Mouse (Mus musculus): ENCODE measurements at regions not wholly inside any gene's neighbourhood (a gene's known extent, or its start where the extent isn't known, plus 50 kb on each side); places are given as distances from the start of the nearest gene placed in this dataset.

DNA sequence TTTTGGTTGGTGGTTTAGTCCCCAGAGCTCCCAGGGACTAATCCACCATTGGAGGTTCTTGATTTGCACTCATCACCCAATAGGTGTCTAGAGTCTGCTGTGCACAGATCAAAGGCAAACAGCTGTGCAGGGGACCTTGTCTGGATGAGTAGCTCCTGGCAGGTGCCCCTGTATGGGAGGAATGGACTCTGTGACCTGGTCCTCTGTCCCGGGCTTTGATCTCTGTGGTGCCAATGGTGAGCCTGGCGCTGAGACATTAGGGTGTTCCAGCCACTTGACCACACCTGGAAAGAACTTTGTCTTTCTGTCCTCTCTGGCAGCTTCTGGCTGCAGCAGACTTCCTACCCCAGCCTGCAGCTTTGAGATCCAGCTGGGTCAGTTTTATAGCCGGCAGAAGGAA lies 64.4 kb downstream of the Fam43a start:
- Histone ChIP-seq H3K4me3 (ENCODE audit: low read depth, low read length) (no peak overlapping the region), H3K4me2 (no peak overlapping the region), H3K9me3 (replicated peaks; ENCODE audit: control insufficient read depth, low read length) (no peaks in the 10 kb centered on the region), H3K27me3 (ENCODE audit: control insufficient read depth, insufficient read depth, low read length) (no peaks in the 10 kb centered on the region), H3K36me3 (ENCODE audit: control insufficient read depth, insufficient read depth, low read length) (no peaks in the 10 kb centered on the region), H3K9ac (ENCODE audit: low read depth, low read length) (no peak overlapping the region), H3K27ac (ENCODE audit: low read depth, low read length) (no peak overlapping the region), H3K4me1 (ENCODE audit: control insufficient read depth, insufficient read depth, low read length) (no peaks in the 10 kb centered on the region)
- 87% methylated on average over 3 of the region's 3 CpGs for WGBS (ENCODE audit: insufficient replicate concordance)
- no peak for ATAC-seq (replicated peaks; ENCODE audit: insufficient number of reproducible peaks, low FRiP score, low TSS enrichment)

DNA sequence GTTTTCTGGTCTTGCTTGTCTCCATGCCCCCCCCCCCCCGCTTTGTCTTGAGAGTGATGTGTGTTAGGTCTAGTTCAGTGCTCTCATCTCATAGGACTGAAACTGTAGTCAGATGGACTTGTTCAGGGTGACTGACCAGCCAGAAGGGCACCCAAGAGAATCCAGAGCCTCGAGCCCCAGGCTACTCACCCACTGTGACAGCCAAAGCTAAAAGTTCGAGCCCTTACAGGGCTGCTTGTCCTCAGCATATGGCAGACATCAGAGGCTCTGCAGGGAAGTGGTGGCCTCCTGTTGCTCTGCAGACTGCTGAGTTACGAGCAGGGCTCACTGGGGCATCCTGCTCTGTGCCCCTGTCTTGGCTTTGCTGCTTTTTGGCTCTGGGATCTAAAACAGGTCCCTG lies 64.9 kb downstream of the Fam43a start:
- ATAC-seq (replicated peaks; ENCODE audit: insufficient number of reproducible peaks, low FRiP score, low TSS enrichment), result no peak
- Histone ChIP-seq H3K27me3 (ENCODE audit: control insufficient read depth, insufficient read depth, low read length) (no peaks in the 10 kb centered on the region), H3K4me1 (ENCODE audit: control insufficient read depth, insufficient read depth, low read length) (no peaks in the 10 kb centered on the region), H3K36me3 (ENCODE audit: control insufficient read depth, insufficient read depth, low read length) (no peaks in the 10 kb centered on the region), H3K4me2 (no peak overlapping the region), H3K9me3 (replicated peaks; ENCODE audit: control insufficient read depth, low read length) (no peaks in the 10 kb centered on the region), H3K27ac (ENCODE audit: low read depth, low read length) (no peak overlapping the region), H3K9ac (ENCODE audit: low read depth, low read length) (no peak overlapping the region), H3K4me3 (ENCODE audit: low read depth, low read length) (no peak overlapping the region)
- 44% methylated on average over 4 of the region's 4 CpGs for WGBS (ENCODE audit: insufficient replicate concordance)

DNA sequence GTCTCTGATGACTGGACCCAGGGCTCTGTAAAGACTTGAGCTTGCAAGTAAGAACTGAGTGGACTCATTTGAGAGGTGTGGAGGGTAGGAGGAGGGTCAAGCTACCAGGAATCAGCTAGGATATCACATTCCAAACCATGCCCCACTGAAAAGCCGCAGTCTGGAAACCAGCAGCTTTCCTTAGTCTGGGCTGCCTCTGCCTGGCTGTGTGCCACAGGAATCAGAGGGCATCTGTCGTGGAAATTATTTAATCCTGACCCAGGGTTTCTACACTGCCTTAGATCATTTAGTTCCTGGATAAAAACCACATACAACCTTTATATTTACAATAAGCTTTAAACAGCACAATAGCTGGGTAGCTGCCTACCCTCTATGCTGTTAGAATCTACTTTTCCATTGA lies 66.4 kb downstream of the Fam43a start:
- Histone ChIP-seq H3K36me3 (ENCODE audit: control insufficient read depth, insufficient read depth, low read length) (no peaks in the 10 kb centered on the region), H3K27ac (ENCODE audit: low read depth, low read length) (no peak overlapping the region), H3K4me2 (no peak overlapping the region), H3K9me3 (replicated peaks; ENCODE audit: control insufficient read depth, low read length) (no peaks in the 10 kb centered on the region), H3K4me3 (ENCODE audit: low read depth, low read length) (no peak overlapping the region), H3K27me3 (ENCODE audit: control insufficient read depth, insufficient read depth, low read length) (no peaks in the 10 kb centered on the region), H3K9ac (ENCODE audit: low read depth, low read length) (no peak overlapping the region), H3K4me1 (ENCODE audit: control insufficient read depth, insufficient read depth, low read length) (no peaks in the 10 kb centered on the region)
- 55% methylated on average over 2 of the region's 2 CpGs for WGBS (ENCODE audit: insufficient replicate concordance)
- ATAC-seq (replicated peaks; ENCODE audit: insufficient number of reproducible peaks, low FRiP score, low TSS enrichment), result no peak

DNA sequence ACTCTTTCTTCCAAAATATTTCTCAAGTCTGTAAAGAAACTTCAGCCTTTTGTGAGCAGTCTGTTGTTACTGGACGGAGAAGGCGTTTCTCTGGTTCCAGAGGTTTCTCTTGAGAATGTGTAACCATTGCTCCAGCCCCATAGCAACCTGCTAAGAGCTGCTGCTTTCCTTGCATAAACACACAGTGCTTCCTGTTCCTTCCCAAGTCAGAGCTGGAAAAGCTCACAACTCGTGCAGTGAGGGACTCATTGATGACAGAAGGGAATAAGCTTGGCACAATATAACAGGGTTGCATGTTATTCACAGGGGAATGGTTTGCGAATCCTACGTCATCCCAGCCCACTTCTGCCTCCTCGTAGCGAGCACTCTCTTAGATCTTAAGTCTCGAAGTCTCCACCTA lies 70.4 kb downstream of the Fam43a start:
- no peak overlapping the region for H3K4me2 ChIP-seq
- H3K4me1 ChIP-seq (ENCODE audit: control insufficient read depth, insufficient read depth, low read length), result no peaks in the 10 kb centered on the region
- H3K27me3 ChIP-seq (ENCODE audit: control insufficient read depth, insufficient read depth, low read length), result no peaks in the 10 kb centered on the region
- no peak for ATAC-seq (replicated peaks; ENCODE audit: insufficient number of reproducible peaks, low FRiP score, low TSS enrichment)
- 54% methylated on average over 8 of the region's 8 CpGs for WGBS (ENCODE audit: insufficient replicate concordance)
- no peak overlapping the region for H3K4me3 ChIP-seq (ENCODE audit: low read depth, low read length)
- H3K27ac ChIP-seq (ENCODE audit: low read depth, low read length), result no peak overlapping the region
- no peaks in the 10 kb centered on the region for H3K9me3 ChIP-seq (replicated peaks; ENCODE audit: control insufficient read depth, low read length)
- no peak overlapping the region for H3K9ac ChIP-seq (ENCODE audit: low read depth, low read length)
- no peaks in the 10 kb centered on the region for H3K36me3 ChIP-seq (ENCODE audit: control insufficient read depth, insufficient read depth, low read length)

DNA sequence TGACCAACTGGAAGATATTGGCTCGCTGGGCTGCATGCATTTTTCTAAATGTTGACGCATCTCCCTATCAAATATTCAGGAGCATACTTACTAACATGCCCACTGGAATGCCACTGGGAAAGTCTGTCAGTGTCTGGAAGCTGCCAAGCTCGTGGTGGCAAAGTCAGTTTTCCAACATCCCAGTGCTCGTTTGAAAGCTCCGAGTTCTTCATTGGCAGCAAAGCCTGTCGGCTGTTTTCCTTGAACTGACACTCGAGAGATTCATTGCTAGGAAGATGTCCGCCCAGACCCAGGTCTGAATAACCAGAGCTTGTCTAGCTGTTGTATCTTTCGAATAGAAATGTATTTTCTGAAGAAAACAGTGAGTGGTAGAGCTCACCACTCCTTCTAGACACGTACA lies 72.1 kb downstream of the Fam43a start:
- Histone ChIP-seq H3K4me2 (no peak overlapping the region), H3K27ac (ENCODE audit: low read depth, low read length) (no peak overlapping the region), H3K9ac (ENCODE audit: low read depth, low read length) (no peak overlapping the region), H3K27me3 (ENCODE audit: control insufficient read depth, insufficient read depth, low read length) (no peaks in the 10 kb centered on the region), H3K36me3 (ENCODE audit: control insufficient read depth, insufficient read depth, low read length) (no peaks in the 10 kb centered on the region), H3K4me3 (ENCODE audit: low read depth, low read length) (no peak overlapping the region), H3K4me1 (ENCODE audit: control insufficient read depth, insufficient read depth, low read length) (no peaks in the 10 kb centered on the region), H3K9me3 (replicated peaks; ENCODE audit: control insufficient read depth, low read length) (no peaks in the 10 kb centered on the region)
- ATAC-seq (replicated peaks; ENCODE audit: insufficient number of reproducible peaks, low FRiP score, low TSS enrichment), result no peak
- 76% methylated on average over 10 of the region's 10 CpGs for WGBS (ENCODE audit: insufficient replicate concordance)

DNA sequence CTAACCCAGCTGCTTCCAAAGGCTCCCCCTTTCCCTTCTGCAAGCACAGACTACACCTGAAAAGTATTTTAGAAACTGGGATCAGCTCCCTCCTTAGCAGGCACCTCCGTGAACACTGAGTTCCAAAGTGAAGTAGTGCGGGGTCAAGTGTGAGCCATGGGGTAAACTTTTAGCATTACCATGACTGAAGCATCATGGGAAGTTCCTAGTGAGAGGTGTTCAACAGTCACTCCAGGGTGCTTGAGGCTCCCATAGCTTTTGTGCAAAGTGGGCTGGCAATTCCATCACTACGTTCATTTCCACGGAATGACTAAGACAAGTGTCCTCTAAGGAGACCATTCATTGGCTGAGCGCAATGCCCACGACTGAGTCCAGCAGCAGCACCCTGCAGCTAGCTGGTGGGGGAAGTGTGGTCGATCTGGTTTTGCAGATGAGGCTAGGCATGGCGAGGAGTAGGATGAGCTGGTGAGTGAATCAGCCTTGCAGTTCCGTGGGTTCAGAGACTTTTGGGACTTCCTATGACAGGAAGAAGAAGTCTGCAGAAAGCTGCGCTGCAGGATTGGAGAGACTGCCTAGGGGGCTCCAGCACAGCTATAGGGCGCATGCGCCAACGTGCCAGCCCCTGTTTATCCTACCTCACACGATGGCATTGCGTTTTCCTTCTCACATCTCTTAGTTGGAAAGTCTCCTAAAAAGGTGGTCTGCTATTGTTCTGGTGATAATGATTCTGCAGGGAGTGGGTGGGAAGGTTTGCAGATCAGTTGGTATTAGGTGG lies 73.4 kb downstream of the Fam43a start:
- Histone ChIP-seq H3K4me1 (ENCODE audit: control insufficient read depth, insufficient read depth, low read length) (no peaks in the 10 kb centered on the region), H3K9ac (ENCODE audit: low read depth, low read length) (no peak overlapping the region), H3K4me2 (no peak overlapping the region), H3K27ac (ENCODE audit: low read depth, low read length) (no peak overlapping the region), H3K27me3 (ENCODE audit: control insufficient read depth, insufficient read depth, low read length) (no peaks in the 10 kb centered on the region), H3K36me3 (ENCODE audit: control insufficient read depth, insufficient read depth, low read length) (no peaks in the 10 kb centered on the region), H3K9me3 (replicated peaks; ENCODE audit: control insufficient read depth, low read length) (no peaks in the 10 kb centered on the region), H3K4me3 (ENCODE audit: low read depth, low read length) (no peak overlapping the region)
- 63% methylated on average over 15 of the region's 15 CpGs for WGBS (ENCODE audit: insufficient replicate concordance)
- ATAC-seq (replicated peaks; ENCODE audit: insufficient number of reproducible peaks, low FRiP score, low TSS enrichment), result no peak

DNA sequence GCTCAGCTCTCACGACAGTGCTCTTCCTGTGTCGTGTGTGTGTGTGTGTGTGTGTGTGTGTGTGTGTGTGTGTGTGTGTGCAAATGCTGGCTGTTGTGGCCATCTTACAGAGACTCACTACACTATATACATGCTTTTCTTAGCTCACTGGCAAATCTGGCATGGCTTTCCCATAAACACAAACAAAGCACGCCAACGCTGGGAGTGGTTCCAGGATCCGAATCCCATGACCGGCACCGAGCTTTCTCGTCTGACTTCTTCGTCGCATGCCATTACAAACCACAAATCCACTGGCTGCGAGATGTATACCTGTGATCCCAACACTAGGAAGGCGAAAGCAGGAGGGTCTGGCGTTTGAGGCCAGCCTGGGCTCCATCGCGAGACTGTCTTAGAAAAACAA lies 74.1 kb downstream of the Fam43a start:
- no peak overlapping the region for H3K9ac ChIP-seq (ENCODE audit: low read depth, low read length)
- no peaks in the 10 kb centered on the region for H3K27me3 ChIP-seq (ENCODE audit: control insufficient read depth, insufficient read depth, low read length)
- H3K27ac ChIP-seq (ENCODE audit: low read depth, low read length), result no peak overlapping the region
- no peak overlapping the region for H3K4me3 ChIP-seq (ENCODE audit: low read depth, low read length)
- no peaks in the 10 kb centered on the region for H3K4me1 ChIP-seq (ENCODE audit: control insufficient read depth, insufficient read depth, low read length)
- no peaks in the 10 kb centered on the region for H3K9me3 ChIP-seq (replicated peaks; ENCODE audit: control insufficient read depth, low read length)
- H3K4me2 ChIP-seq, result no peak overlapping the region
- no peak for ATAC-seq (replicated peaks; ENCODE audit: insufficient number of reproducible peaks, low FRiP score, low TSS enrichment)
- no peaks in the 10 kb centered on the region for H3K36me3 ChIP-seq (ENCODE audit: control insufficient read depth, insufficient read depth, low read length)
- WGBS (ENCODE audit: insufficient replicate concordance), result 82% methylated on average over 15 of the region's 15 CpGs

DNA sequence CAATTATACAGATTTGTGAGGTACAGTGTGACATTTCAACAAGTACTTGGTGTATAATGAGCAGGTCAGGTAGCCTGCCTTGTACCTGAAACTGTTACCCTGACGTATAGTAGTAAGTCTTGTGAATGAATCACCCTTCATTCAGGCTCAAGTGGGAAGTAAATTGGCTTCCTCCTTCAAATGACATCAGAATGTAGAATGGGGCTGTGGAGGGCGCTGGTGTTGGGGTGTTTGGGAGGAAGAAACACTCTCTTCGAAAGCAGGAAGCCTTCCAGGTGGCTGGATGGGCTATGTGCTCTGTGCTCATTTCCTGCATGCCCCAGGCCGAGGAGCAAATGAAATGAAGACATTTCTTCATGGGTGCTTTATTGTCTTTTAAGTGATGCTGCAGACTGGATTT lies 76.3 kb downstream of the Fam43a start:
- H3K4me3 ChIP-seq (ENCODE audit: low read depth, low read length), result no peak overlapping the region
- no peak overlapping the region for H3K4me2 ChIP-seq
- no peak overlapping the region for H3K9ac ChIP-seq (ENCODE audit: low read depth, low read length)
- no peaks in the 10 kb centered on the region for H3K4me1 ChIP-seq (ENCODE audit: control insufficient read depth, insufficient read depth, low read length)
- no peaks in the 10 kb centered on the region for H3K9me3 ChIP-seq (replicated peaks; ENCODE audit: control insufficient read depth, low read length)
- no peaks in the 10 kb centered on the region for H3K27me3 ChIP-seq (ENCODE audit: control insufficient read depth, insufficient read depth, low read length)
- no peak overlapping the region for H3K27ac ChIP-seq (ENCODE audit: low read depth, low read length)
- 74% methylated on average over 4 of the region's 4 CpGs for WGBS (ENCODE audit: insufficient replicate concordance)
- ATAC-seq (replicated peaks; ENCODE audit: insufficient number of reproducible peaks, low FRiP score, low TSS enrichment), result no peak
- no peaks in the 10 kb centered on the region for H3K36me3 ChIP-seq (ENCODE audit: control insufficient read depth, insufficient read depth, low read length)

DNA sequence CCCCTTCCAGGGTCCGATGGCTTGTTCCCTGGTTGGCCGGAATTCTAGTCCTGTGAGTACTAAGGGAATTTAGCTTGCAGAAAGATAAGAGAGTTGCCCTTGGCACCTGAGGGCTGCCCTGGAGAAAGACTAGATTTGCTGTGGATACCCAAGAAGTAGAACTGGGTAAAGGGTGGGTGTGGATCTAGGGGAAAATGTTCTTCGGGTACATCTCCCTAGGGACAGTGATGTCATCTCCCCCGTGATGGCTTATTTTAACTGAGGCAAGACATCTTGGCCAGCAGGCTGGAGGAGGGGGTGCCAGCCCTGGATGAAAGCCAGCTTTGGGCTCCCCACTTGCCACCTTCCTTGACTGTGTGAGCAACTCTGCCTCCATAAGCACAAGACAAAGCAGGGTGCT lies 77.5 kb downstream of the Fam43a start:
- H3K9ac ChIP-seq (ENCODE audit: low read depth, low read length), result no peak overlapping the region
- no peak for ATAC-seq (replicated peaks; ENCODE audit: insufficient number of reproducible peaks, low FRiP score, low TSS enrichment)
- H3K4me3 ChIP-seq (ENCODE audit: low read depth, low read length), result no peak overlapping the region
- H3K36me3 ChIP-seq (ENCODE audit: control insufficient read depth, insufficient read depth, low read length), result no peaks in the 10 kb centered on the region
- 76% methylated on average over 4 of the region's 4 CpGs for WGBS (ENCODE audit: insufficient replicate concordance)
- H3K4me1 ChIP-seq (ENCODE audit: control insufficient read depth, insufficient read depth, low read length), result no peaks in the 10 kb centered on the region
- H3K9me3 ChIP-seq (replicated peaks; ENCODE audit: control insufficient read depth, low read length), result no peaks in the 10 kb centered on the region
- H3K27ac ChIP-seq (ENCODE audit: low read depth, low read length), result no peak overlapping the region
- no peak overlapping the region for H3K4me2 ChIP-seq
- H3K27me3 ChIP-seq (ENCODE audit: control insufficient read depth, insufficient read depth, low read length), result no peaks in the 10 kb centered on the region

Data from heart, embryonic 11.5 days (tissue).